Mouse (Mus musculus) neutrophil, adult 83 days (primary cell): ENCODE results near the gene Apol8. TPM values are rescaled to one million over a fixed set of nuclear protein-coding genes. Genes with fewer than 3 reads are reported as not detected.

Experiments
- total RNA-seq, 2 experiments: library from RNA; stranded (reverse); gene quantifications; one replicate each; pipeline ENCODE4 v1.2.4; 2023

Gene Apol8
- total RNA-seq, result 1 to 10 TPM; 5.5 to 8.4 TPM

GRCm38 (mm10) chr15:77756848-77757247 lies at the start of gene Apol8:
TSS of gene Apol8 (minus strand) at chr15:77757003.

GRCm38 (mm10) chr15:77728739-77729138 lies 28.1 kb downstream of the Apol8 start, which contains the start of gene Apol9b:
TSS of gene Apol9b (plus strand) at chr15:77729039.

GRCm38 (mm10) chr15:77698656-77699055 lies 58.1 kb downstream of the Apol8 start, which contains the start of gene Apol7e:
TSS of gene Apol7e (plus strand) at chr15:77698857.

Other genes starting within 250 kb of the Apol8 start
- not detected for gene Apol11a, start 248.7 kb downstream of the Apol8 start, total RNA-seq
- not detected for gene Apol7c, start 223.7 kb downstream of the Apol8 start, total RNA-seq
- gene 1700025B11Rik, start 195.1 kb downstream of the Apol8 start, total RNA-seq, result not detected
- gene Apol10b, start 160.9 kb downstream of the Apol8 start, total RNA-seq, result not detected
- gene Gm36245, start 157.7 kb downstream of the Apol8 start, total RNA-seq, result not detected
- under 1 TPM; 0.38 to 0.46 TPM for gene Apol11b, start 113.7 kb downstream of the Apol8 start, total RNA-seq
- gene Apol7e, start 58.1 kb downstream of the Apol8 start, total RNA-seq, result not detected
- gene Apol9b, start 28.0 kb downstream of the Apol8 start, total RNA-seq, result not detected
- 1,000 to 10,000 TPM; 1,406 to 1,473 TPM for gene Myh9, start 85.2 kb upstream of the Apol8 start, total RNA-seq
- 10 to 100 TPM; 73.5 to 75.1 TPM for gene Txn2, start 172.0 kb upstream of the Apol8 start, total RNA-seq
- 10 to 100 TPM; 24.4 to 25.4 TPM for gene Foxred2, start 199.7 kb upstream of the Apol8 start, total RNA-seq
- 10 to 100 TPM; 77.3 to 96.3 TPM for gene Eif3d, start 213.8 kb upstream of the Apol8 start, total RNA-seq